Mouse (Mus musculus) layer of hippocampus, adult 11-12 months (tissue): ENCODE results near the gene Pla2g2f.
A peak's percentile ranks its signal among the peaks of the same experiment; 100 is the strongest.

Experiments used
- DNase-seq: peaks from one replicate; pipeline ENCODE4 v3.0.0; 2022; ENCODE audit warnings: low spot score

The Pla2g2f gene

DNA sequence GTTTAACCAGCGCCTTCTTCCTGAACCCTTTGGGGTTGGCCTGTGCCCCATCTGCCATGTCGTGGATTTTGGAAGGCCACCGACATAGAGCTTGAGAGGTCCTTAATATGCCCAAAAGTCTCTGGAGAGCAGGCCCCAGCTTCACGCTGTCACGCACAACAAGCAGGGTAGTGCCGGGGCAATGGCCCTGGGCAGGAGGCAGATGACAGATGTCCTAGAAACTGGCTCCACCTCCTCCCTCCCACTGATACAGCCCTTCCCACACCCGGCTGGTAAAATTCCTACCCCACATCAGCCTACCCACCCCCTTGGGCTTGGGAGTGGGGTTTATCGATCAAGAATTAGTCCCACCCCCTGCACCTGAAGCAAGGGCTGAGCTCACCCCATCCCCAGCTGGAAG is at the start of gene Pla2g2f:
Gene Pla2g2f (minus strand): TSS at position 211 of the 400 bp plus-strand sequence.
- no peak for DNase-seq

DNA sequence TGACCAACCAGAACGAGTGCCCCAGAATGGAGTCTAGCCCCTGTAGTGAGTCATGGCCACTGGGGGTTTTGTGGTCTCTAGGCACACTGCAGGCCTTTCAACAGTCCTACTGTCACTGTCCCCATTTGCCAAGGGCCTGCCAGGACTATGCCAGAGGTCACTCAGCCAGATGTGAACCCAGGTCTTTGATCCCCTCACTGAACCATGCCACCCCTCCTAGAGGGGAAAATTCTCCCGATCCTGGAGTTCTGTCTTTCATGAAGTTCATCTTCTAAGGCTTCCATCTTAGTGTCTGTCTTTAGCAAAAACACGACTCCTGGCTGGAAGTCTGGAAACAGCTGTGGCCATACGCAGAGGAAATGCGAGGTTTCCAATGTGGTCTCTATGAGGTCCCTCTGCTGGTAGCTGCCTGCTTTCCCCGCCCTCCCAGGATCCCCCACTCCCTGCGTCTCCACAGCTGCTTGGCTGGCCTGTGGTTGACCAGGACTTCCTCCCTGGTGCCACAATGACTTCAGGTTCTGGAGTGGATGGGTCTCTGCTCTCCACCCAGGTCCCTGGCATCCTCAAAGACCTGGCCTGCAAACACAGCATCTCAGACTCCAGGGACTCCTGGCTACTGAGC is 49.6 kb upstream of the Pla2g2f start:
- DNase-seq = no peak

DNA sequence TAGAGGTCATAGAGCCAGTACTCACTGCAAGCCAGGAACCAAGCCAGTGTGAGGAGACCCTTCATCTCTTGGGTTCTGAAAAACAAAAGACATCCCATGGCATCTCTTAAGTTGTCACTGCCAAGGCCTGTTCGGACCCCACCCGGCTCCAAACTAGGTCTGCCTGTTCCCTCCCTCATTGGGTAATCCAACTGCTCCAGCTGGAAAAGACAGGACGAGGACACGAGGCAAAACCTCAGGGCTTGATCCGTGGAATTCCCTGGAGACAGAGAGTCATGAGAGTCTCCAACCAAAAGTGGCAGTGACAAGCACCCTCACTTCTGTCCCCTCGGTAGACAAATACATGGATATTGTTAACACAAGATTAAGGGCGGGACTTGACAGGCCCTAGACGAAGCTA is 48.7 kb upstream of the Pla2g2f start:
- no peak for DNase-seq

DNA sequence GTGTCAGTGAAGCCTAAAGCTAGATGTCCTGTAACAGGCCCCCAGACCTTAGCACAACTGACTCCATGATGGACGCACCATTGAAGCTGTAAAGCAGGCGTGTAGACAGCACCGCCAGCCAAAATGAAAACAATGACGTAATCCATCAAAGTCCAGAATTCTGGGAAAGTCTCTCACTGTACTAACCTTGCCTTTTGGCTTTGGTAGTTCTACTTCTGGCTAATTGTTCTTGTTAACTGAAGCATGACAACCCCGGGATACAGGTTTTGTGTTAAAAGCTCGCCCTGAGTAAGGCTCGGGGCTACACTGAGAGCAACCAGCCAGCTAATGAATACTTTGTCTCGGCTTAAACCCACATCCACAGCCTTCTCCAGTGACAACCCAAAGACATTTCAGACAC is 47.8 kb upstream of the Pla2g2f start:
- no peak for DNase-seq

DNA sequence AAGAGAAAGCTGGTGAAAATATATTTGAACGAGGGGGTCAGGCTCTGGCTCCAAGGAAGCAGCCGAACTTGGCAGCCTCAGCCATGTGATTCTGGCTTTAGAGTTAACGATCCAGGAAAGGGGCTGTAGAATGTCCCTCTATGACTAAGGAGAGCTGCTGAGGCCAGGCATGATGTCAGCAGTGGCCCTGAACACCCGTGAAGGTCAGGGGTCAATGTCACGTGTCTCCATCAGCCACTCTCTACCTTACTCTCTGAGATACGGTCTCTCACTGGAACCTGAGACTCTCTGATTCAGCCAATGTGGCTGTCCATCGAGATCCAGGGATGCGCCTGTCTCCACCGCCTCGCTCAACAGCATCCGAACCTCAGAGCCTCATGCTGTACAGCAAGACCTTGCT is 45.5 kb upstream of the Pla2g2f start:
- no peak for DNase-seq

DNA sequence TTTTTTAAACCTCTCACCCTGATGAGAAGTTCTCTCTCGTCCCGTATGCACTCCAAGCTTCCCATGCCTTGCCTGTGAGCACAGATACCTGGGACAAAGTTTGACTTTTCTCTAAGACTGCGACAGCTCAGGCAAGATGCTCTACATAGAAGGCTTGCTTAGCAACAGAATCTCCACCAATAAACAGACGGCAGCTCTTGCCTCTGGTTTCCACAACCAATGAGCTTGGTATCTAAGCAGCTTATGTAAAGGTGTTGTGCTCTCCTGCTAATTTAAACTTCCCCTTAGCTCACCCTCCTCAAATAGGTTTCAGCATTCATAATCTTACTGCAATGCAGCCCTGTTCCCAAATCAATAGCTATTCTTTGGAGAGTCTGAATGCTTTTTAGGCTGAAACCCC is 44.2 kb upstream of the Pla2g2f start:
- no peak for DNase-seq

DNA sequence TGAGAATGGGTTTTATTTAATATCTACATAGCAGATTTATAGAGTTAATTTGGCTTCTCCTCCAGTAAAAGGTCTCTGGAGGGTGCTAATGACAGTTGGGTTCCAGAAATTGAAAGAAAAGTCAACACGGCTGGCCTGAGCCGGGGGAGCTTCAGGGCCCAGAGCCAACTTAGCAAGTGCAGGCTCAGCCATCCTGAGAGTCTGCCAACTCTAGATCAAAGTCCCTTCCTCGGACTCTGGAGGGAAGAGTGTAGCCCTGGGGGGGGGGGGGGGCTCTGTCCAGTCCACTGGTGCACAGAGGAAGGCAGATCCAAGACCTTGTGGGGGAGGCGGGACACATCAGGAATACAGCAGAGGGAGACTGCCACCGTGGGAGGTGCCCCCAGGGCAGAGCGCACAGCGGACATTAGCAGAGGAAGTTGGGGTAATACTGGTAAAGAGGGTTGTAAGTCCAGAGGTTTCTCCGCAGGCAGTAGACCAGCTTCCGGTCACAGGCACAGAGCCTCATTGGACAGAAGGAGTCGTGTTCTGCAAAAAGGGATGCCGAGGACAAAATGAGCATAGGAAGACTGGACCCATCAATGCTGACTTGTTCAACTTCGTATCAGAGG is 42.8 kb upstream of the Pla2g2f start:
- no peak for DNase-seq

DNA sequence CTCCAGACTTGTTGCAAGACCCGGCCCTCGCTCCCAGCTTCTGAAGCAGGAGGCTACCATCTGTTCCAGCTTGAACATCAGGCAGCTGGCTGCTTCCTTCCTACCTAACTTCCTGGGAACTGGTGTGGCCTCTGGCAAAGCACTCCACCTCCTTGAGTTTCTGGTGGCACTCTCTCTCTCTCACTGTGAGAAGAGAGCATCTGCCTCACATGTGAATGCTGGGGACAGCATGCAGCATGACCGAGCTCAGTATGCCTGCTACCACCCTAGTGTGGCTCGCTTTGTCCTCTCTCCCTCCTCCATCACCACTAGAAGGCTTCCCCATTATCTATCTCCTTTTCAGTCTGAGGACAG is 39.8 kb upstream of the Pla2g2f start:
- no peak for DNase-seq

DNA sequence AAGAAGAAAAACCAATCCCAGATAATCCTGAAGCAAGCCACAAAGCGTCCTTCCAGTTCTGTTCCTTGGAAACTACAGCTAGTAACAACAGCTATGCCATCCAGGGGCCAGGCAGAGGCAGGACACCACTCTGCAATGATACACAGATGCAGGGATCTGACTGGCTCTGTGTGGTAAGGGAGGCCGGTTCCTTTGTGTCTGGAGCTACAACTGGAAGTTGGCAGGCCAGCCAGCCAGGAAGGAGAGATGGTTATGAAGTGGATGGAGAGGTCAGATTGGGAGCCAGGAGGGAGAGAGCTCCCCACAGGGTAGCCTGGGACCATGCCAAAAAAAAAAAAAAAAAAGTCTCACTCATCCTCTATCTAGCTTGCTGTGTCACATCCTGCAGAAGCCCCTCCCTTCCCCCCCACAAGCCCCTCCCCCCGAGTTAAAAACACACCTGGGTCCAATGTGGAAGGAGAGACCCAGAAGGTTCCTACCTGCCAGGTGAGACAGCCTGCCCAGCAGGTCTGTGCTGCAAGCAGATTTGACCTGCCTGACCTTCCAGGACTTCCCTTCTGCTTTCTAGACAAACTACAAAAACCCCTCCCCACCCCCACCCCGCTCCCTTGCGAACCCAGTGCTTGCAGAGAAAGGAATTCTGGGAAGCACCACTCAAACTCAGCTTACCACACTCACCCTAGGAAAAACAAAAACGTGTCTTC is 39.2 kb upstream of the Pla2g2f start:
- DNase-seq = no peak

DNA sequence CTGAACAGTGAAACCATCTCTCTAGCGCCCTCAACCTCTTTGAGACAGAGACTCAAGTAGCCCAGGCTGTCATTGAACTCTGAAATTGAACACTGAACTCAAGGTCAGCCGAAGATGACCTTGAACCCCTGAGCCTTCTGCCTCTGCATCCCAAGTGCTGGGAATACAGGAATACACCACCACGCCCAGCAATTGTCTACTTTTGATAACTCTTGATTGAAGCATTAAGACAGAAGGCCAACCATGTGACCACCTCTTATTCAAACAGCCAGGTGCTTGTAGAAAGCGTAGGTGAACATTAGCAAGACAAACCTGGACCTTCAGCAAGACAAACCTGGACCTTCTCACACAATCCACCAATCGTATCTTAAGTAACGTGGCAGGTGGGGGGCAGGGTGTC is 36.9 kb upstream of the Pla2g2f start:
- DNase-seq = no peak

DNA sequence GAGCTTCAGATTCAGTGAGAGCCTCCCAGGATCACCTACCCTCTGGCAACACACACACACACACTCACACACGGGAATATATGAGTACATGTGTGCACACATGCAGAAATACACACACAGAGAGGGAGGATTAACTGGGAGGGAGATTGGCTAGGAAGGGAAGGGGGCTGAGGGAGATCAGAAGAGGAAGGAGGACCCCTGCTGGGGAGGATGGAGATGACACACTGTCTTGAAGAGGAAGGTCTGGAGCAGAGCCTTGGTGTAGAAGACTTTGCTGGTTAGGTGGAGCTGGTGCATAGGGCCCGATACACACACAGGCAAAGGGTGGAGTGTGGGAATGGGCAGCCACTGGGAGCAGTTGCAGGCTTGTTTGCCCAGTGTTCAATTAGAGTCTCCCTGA is 35.9 kb upstream of the Pla2g2f start:
- DNase-seq = peak; percentile 76

DNA sequence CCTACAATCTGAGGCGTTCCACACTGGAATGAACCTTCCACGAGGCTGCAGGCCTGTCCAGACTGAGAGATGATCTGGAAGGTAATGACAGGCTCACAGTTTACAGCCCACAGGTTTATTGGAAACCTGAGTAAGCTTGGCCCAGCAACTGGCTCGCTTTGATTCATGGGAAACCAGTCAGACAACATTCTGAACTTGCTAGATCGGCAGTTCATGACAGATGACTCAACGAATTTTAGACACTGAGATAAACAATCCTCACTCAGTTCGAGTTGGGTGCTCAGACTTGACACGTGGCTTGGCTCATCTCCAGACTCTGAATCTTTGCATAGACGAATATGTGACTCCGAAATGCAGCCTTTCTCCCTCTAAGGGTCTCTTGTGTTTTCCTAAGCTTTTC is 35.2 kb upstream of the Pla2g2f start:
- no peak for DNase-seq

DNA sequence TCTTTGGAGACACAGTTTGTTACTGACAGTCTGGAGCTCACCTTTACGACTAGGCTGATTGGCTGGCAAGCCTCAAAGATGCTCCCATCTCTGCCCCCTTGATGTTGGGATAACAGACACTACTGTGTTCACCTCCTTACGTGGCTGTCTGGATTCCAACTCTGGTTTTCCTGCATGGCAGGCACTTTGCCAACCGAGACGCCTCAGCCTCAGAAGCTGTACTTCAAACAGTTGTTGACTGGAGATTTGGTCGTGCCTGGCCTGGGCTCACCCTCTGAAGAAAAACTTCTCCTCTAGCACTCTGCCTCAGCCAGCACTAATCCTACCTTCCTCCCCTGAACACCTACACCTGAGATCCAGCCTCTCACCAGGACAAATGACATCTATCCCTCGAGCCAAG is 34.0 kb upstream of the Pla2g2f start:
- no peak for DNase-seq

DNA sequence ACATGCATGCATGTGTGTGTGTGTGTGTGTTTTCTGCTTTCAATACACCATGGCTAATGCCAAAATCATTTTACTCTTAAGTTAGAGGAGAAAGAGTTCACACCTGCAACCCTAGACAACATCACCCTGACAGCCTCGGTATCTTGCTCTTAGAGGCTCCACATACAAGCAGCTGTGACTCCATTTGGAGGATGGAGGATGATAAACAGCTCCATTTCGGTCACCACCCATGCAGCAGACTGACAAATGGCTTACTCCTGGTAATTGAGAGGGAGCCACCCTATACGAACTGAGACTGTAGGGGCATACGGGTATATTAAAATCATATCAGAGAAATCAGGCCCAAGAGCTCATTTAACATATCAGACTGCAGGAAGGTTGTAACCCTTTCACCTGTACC is 31.0 kb upstream of the Pla2g2f start:
- no peak for DNase-seq

DNA sequence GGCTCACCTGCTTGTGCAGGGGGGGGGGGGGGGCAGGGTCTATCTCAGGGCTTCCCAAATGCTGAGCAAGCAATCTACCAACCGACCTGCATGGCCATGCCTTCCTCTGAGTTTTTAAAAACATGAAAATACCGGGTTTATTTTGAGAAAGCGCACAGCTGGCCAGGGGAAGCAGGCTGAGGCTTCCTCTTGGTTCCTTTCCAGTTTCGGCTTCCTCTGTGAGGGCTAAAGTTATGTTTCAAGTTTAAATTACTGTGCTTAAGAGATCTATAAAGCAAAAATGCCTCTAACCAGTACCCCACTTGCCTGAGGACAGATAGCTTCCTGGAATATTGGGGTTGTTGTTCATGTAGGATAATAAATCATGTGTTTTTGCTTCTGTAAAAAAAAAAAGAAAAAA is 28.7 kb upstream of the Pla2g2f start:
- no peak for DNase-seq

DNA sequence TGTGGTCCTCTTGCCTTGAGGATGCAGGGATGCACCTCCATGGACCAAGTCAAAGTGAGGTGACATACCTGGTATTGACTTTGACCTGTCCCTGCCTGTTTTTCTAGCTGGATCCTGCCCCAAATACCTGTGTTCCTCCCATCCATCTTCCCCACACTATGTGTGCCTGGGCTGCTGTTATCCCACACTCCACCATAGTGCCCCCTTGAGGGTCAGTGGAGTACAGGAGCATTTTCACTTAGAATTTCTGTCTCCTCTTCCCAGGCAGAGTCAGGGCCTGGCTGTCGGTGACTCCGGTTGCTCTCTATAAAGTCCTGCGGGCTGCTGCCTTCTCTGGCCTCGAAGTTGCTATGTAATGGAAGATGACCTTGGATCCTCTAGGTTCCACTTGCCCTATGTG is 28.3 kb upstream of the Pla2g2f start:
- DNase-seq = no peak

DNA sequence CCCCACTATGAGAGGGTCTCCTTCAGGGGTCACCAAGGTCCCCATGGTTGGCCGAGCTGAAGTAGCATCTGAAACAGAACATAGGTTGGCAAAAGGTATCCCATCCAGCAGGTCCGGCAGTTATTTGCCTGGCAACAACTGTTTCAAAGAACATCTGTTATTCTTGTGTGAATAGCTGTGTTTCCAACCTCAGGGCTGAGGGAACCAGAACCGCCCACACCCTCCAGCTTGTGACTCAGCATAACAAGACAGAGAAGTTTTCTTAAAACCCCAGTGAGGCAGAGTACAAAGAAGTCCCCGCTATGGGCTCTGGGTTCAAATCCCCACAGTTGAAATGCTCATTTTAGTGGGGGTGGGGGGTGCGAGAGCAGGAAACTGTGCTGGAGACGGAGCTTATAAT is 24.7 kb upstream of the Pla2g2f start:
- DNase-seq = peak; percentile 63

DNA sequence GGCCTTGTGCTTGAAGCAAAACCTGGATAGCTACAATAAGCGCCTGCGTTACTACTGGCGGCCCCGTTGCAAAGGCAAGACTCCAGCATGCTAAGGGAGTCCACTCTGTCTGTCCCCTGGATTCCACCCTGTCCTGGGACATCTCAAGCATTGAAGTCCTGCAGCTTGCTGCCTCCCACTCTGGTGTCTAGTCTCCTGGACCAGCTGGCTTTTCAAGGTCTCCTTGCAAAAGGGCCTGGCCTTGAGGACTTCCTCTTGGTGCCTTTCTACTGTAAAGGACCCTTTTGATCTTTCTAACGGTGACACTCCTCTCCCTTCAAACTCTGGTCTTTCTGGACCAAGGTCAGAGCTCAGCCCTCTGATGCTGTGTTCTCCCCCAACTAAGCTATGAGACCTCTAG is 22.9 kb upstream of the Pla2g2f start:
- DNase-seq = no peak

DNA sequence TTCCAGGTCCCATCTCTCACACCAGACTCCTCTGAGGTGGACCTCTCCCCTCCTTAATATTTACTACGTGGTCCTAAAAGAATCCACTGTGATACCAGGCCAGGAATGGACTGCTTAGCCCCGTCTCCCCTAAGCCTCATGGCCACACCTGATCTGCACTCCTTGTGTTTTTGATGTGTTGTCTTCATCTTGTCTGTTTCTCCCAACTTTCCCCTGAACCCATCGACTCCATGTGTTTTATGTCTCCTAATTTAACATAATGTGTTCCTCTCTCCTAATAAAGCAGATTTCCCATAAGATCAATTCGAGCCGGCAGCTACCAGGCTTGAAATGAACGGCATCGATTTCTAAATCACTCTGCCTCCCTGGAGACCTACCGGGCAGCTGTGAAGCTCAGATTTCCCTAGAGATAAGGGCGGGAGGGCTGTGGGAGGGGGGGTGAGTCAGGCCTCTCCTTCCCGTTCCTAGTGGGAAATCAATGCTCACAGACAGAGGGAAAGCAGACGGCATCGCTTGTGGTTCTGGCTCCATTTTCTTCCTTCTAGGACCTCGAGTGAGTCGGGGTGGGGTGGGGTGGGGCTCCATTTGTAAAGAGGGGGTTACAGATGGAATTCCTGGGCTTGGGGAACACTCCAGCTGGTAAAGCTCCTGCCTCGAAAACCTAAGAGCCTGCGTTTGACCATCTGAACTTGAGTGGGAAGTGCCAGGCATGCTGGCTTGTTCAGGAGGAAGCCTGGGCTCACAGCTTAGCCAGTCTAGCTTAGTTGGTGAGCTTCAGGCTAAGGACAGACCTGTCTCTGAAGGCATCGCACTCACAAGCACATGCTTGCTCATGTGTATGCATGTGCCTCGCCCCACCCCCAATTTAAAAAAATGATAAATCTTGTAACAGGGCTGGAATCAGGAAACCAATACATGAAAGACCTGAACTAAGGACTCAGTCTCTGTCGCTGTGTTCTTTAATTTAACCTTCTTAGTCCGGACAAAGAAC is 20.3 kb upstream of the Pla2g2f start:
- no peak for DNase-seq

DNA sequence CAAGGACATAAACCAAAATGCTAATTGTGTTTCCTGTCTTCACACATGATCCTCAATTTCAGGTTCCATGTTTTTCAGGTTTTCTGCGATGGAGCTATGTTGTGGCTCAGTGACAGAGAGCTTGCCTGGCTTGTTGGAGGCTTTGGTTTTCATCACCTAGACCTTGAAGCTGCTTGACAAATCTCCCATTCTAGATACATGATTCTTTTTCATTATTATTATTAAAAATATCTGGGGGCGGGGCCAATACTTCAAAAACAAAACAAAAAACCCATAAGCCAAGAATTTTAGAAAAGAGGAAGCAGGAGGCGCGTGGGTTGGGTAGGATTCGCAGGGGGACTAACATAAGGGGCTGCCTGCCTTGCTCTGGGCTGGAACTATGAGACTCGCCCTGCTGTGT is 18.0 kb upstream of the Pla2g2f start, which contains the start of gene Pla2g2d:
Gene Pla2g2d (plus strand): TSS at position 301 of the 400 bp plus-strand sequence.
- no peak for DNase-seq

DNA sequence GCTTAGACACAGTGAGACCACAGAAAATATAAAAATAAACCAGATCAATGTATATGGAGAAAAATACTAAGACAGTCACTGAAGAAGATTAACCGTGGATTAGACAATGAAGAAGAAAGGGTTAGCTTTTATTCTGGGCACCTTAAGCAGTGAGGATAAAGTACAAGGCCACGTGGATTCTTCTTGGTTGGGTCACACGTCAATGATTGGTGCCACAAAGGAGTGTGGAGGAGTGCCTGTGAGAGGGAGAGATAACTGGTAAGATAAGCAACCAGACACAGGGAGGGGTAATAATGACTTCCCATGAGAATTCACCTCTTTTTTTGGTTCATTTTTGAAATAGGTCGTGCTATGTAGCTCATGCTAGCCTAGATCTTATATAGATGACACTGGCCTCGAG is 15.0 kb upstream of the Pla2g2f start:
- DNase-seq = no peak

DNA sequence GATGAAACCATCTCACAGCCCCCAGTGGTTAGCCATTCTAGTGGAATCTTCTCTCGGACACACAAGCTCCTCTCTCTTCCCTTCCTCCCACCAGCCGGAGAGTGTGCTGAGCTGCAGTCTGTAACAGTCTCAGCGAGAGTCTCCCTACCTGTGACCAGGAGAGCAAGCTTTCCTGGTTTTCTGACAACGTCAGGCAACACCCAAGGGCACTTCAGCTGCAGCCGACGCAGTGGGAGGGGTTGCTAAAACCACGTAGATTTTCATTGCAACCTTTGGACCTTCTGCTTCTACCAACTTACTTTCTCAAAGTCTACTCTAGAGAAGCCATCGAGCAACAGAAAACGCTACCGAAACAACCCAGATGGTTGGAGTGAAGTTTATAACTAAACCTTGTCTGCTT is 14.5 kb upstream of the Pla2g2f start:
- no peak for DNase-seq

DNA sequence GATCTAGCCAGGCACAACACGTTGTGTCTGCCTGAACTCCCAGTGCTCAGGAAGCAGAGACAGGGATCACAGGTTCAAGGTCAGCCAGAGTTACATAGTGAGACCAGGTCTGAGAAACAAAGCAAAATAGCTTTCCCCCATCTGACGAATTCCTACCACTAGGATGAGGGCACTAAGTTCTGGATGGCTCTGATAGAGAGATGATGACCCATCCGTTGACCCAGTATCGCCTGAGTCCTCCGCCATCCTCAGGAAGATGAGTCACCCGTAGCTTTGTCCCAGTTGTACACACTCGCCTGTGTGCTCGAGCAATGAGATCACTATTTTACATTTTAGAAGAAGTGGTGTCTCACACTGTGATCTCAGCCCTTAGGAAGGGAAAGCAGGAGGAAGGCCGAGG is 4.8 kb upstream of the Pla2g2f start:
- DNase-seq = no peak
